Mouse (Mus musculus): Measurements from ENCODE around the gene Bbc3. TPM values are rescaled to one million over a fixed set of nuclear protein-coding genes. Genes with fewer than 3 reads are reported as not detected.

The Bbc3 gene
- total RNA-seq (2023), result 9.9 to 18.6 TPM (median 14.2 TPM) in 4 replicates

GRCm38 (mm10) chr7:16308093-16308492 is at the start of gene Bbc3:
Bbc3 (plus strand) TSS chr7:16308393.

GRCm38 (mm10) chr7:16259110-16259590 is 49.0 kb upstream of the Bbc3 start, which contains the start of gene C5ar1:
C5ar1 (minus strand) TSS chr7:16259540.

GRCm38 (mm10) chr7:16273081-16273765 is 35.0 kb upstream of the Bbc3 start, which contains the start of gene Inafm1:
Inafm1 (minus strand) TSS chr7:16273617.

GRCm38 (mm10) chr7:16286026-16286961 is 21.9 kb upstream of the Bbc3 start, which contains the start of gene Ccdc9:
Ccdc9 (minus strand) TSS chr7:16286795.

Other genes with a start within 250 kb of the Bbc3 start
- gene Zfp541, start 246.6 kb upstream of the Bbc3 start, total RNA-seq (2023), result not detected in 4 replicates
- gene Napa, start 209.9 kb upstream of the Bbc3 start, total RNA-seq (2023), result 396 to 429 TPM (median 418 TPM) in 4 replicates
- 41.7 to 47.7 TPM (median 47.3 TPM) in 4 replicates for gene Kptn, start 188.5 kb upstream of the Bbc3 start, total RNA-seq (2023)
- 0.15 to 0.27 TPM (median 0.20 TPM) in 4 replicates for gene Slc8a2, start 178.6 kb upstream of the Bbc3 start, total RNA-seq (2023)
- 15.3 to 24.5 TPM (median 19.8 TPM) in 4 replicates for gene Meis3, start 133.3 kb upstream of the Bbc3 start, total RNA-seq (2023)
- gene Dhx34, start 86.4 kb upstream of the Bbc3 start, total RNA-seq (2023), result 45.3 to 52.6 TPM (median 50.0 TPM) in 4 replicates
- 1.3 to 2.0 TPM (median 1.5 TPM) in 4 replicates for gene C5ar2, start 64.2 kb upstream of the Bbc3 start, total RNA-seq (2023)
- not detected in 4 replicates for gene C5ar1, start 48.9 kb upstream of the Bbc3 start, total RNA-seq (2023)
- gene Inafm1, start 34.8 kb upstream of the Bbc3 start, total RNA-seq (2023), result 33.1 to 39.0 TPM (median 33.8 TPM) in 4 replicates
- 436 to 443 TPM (median 440 TPM) in 4 replicates for gene Ccdc9, start 21.6 kb upstream of the Bbc3 start, total RNA-seq (2023)
- gene Sae1, start 79.4 kb downstream of the Bbc3 start, total RNA-seq (2023), result 45.3 to 57.1 TPM (median 50.7 TPM) in 4 replicates
- 83.6 to 104 TPM (median 96.1 TPM) in 4 replicates for gene Zc3h4, start 92.5 kb downstream of the Bbc3 start, total RNA-seq (2023)
- 32.2 to 39.7 TPM (median 39.1 TPM) in 4 replicates for gene Tmem160, start 144.4 kb downstream of the Bbc3 start, total RNA-seq (2023)
- gene Npas1, start 169.3 kb downstream of the Bbc3 start, total RNA-seq (2023), result not detected in 4 replicates